17 mouse cellular contexts compared by ENCODE assay signal in genomic region chr12:104650510-104651260, GRCm38 (mm10).
DNase-seq lines count a peak whose midpoint lies in the region; ATAC-seq and TF ChIP-seq lines count a peak whose summit lies in the region.
"Had no signal": no experiment of that assay in that cellular context is flagged by ENCODE, and none has a peak within 500 bp of the region (broad histone marks: within the 10 kb centered on the region; RNA-seq: fewer than 3 reads in every experiment).

No protein-coding gene starts in this region.

- no peak overlapping the region for H3K9ac ChIP-seq in midbrain, embryonic 13.5 days (replicated peaks)
- H3K9ac ChIP-seq in midbrain, embryonic 15.5 days = no peak overlapping the region
- no peak overlapping the region for H3K9ac ChIP-seq in hindbrain, embryonic 15.5 days
- H3K9ac ChIP-seq in neural tube, embryonic 15.5 days (replicated peaks) = no peak overlapping the region
- H3K9ac ChIP-seq: embryonic facial prominence, embryonic 12.5 days; intestine, embryonic 15.5 days; limb, embryonic 15.5 days had no signal

- intact Hi-C loops in gastrocnemius, adult 2 months (cut with DNase I) = no loop called here

- no peak overlapping the region for H3K4me2 ChIP-seq in midbrain, embryonic 13.5 days (replicated peaks)
- no peak overlapping the region for H3K4me2 ChIP-seq in midbrain, embryonic 15.5 days
- no peak overlapping the region for H3K4me2 ChIP-seq in hindbrain, embryonic 15.5 days
- no peak overlapping the region for H3K4me2 ChIP-seq in neural tube, embryonic 15.5 days
- H3K4me2 ChIP-seq: embryonic facial prominence, embryonic 12.5 days; intestine, embryonic 15.5 days; limb, embryonic 15.5 days had no signal

- no peaks in the 10 kb centered on the region for H3K36me3 ChIP-seq in midbrain, embryonic 13.5 days
- no peaks in the 10 kb centered on the region for H3K36me3 ChIP-seq in midbrain, embryonic 15.5 days (replicated peaks)
- H3K36me3 ChIP-seq in hindbrain, embryonic 15.5 days = no peaks in the 10 kb centered on the region
- H3K36me3 ChIP-seq in neural tube, embryonic 15.5 days = no peaks in the 10 kb centered on the region
- H3K36me3 ChIP-seq: embryonic facial prominence, embryonic 12.5 days; intestine, embryonic 15.5 days; limb, embryonic 15.5 days had no signal

- ATAC-seq in midbrain, embryonic 13.5 days = peak; percentile 30; the same call in 1 of the 2 replicates
- ATAC-seq in midbrain, embryonic 15.5 days (replicated peaks) = no peak; the same call in 1 of the 2 replicates
- ATAC-seq in hindbrain, embryonic 15.5 days (ENCODE audit: low FRiP score, low read depth) = peak; percentile 71; the same call in 1 of the 2 replicates
- peak; percentile 50; the same call in 1 of the 2 replicates for ATAC-seq in neural tube, embryonic 15.5 days (ENCODE audit: low FRiP score)
- ATAC-seq: activated CD4-positive, CD25-positive, alpha-beta regulatory T cell, adult 4 months; CD4-positive, CD25-positive, alpha-beta regulatory T cell, adult 4 months; intestine, embryonic 15.5 days had no signal

- no peak for TF ChIP-seq CTCF in gastrocnemius, adult 2 months (IDR thresholded peaks at IDR 0.05)

- DNase-seq in gastrocnemius, adult 2 months = no peak
- no peak for DNase-seq in gastrocnemius, postnatal 25 days
- no peak for DNase-seq in adrenal gland, postnatal 14 days
- DNase-seq in urinary bladder, postnatal 4 days (ENCODE audit: low spot score in 2 of 2) = no peak
- DNase-seq: cerebellum, adult 18-20 months; lung, adult 2 months; spleen, adult 18-20 months; thymus, postnatal 25 days had no signal

- peaks cover under 1% of the 10 kb centered on the region for H3K9me3 ChIP-seq in midbrain, embryonic 13.5 days
- no peaks in the 10 kb centered on the region for H3K9me3 ChIP-seq in midbrain, embryonic 15.5 days
- no peaks in the 10 kb centered on the region for H3K9me3 ChIP-seq in hindbrain, embryonic 15.5 days
- H3K9me3 ChIP-seq in neural tube, embryonic 15.5 days (replicated peaks) = no peaks in the 10 kb centered on the region
- H3K9me3 ChIP-seq: embryonic facial prominence, embryonic 12.5 days; intestine, embryonic 15.5 days; limb, embryonic 15.5 days had no signal

- H3K27me3 ChIP-seq in midbrain, embryonic 13.5 days = no peaks in the 10 kb centered on the region
- H3K27me3 ChIP-seq in midbrain, embryonic 15.5 days (replicated peaks) = no peaks in the 10 kb centered on the region
- no peaks in the 10 kb centered on the region for H3K27me3 ChIP-seq in hindbrain, embryonic 15.5 days
- no peaks in the 10 kb centered on the region for H3K27me3 ChIP-seq in neural tube, embryonic 15.5 days (replicated peaks)
- H3K27me3 ChIP-seq: embryonic facial prominence, embryonic 12.5 days; intestine, embryonic 15.5 days had no signal

- H3K27ac ChIP-seq in gastrocnemius, adult 2 months = peak overlapping the region; percentile 79; the same call in 1 of the 2 replicates
- H3K27ac ChIP-seq in midbrain, embryonic 13.5 days = no peak overlapping the region
- no peak overlapping the region for H3K27ac ChIP-seq in midbrain, embryonic 15.5 days
- H3K27ac ChIP-seq in hindbrain, embryonic 15.5 days (replicated peaks) = no peak overlapping the region
- no peak overlapping the region for H3K27ac ChIP-seq in neural tube, embryonic 15.5 days (replicated peaks)
- H3K27ac ChIP-seq: embryonic facial prominence, embryonic 12.5 days; intestine, embryonic 15.5 days; limb, embryonic 15.5 days had no signal

- H3K4me1 ChIP-seq in midbrain, embryonic 13.5 days (replicated peaks) = peaks cover 7% of the 10 kb centered on the region
- 0 out of 2 replicates have a peak, but pooled peaks cover 7% of the 10 kb centered on the region for H3K4me1 ChIP-seq in midbrain, embryonic 15.5 days
- H3K4me1 ChIP-seq in hindbrain, embryonic 15.5 days (replicated peaks) = peaks cover 16% of the 10 kb centered on the region
- peaks cover 11% of the 10 kb centered on the region for H3K4me1 ChIP-seq in neural tube, embryonic 15.5 days
- H3K4me1 ChIP-seq: intestine, embryonic 15.5 days had no signal

- H3K4me3 ChIP-seq in gastrocnemius, adult 2 months = no peak overlapping the region
- H3K4me3 ChIP-seq in midbrain, embryonic 13.5 days (replicated peaks) = no peak overlapping the region
- no peak overlapping the region for H3K4me3 ChIP-seq in midbrain, embryonic 15.5 days
- H3K4me3 ChIP-seq in hindbrain, embryonic 15.5 days = no peak overlapping the region
- no peak overlapping the region for H3K4me3 ChIP-seq in neural tube, embryonic 15.5 days (replicated peaks)
- H3K4me3 ChIP-seq: embryonic facial prominence, embryonic 12.5 days; intestine, embryonic 15.5 days; limb, embryonic 15.5 days had no signal

- WGBS in midbrain, embryonic 13.5 days = 53% methylated on average over 14 of the region's 14 CpGs
- WGBS in midbrain, embryonic 15.5 days = 50% methylated on average over 14 of the region's 14 CpGs
- 48% methylated on average over 14 of the region's 14 CpGs for WGBS in hindbrain, embryonic 15.5 days
- 50% methylated on average over 14 of the region's 14 CpGs for WGBS in neural tube, embryonic 15.5 days
